Mouse (Mus musculus) CH12.LX (cell line): ENCODE measurements around the gene Nanog. TPM values are rescaled to one million over a fixed set of nuclear protein-coding genes. Genes with fewer than 3 reads are reported as not detected.

ENCODE experiments used
- DNase-seq: peaks from one replicate; pipeline ENCODE4 v3.0.0-alpha.2; 2013; ENCODE audit errors: extremely low read depth
- H3K27ac ChIP-seq: 2 replicates; pipeline ENCODE4 v1.5.1; 2012; ENCODE audit warnings: low read depth, mild to moderate bottlenecking, control low read depth, moderate library complexity; ENCODE audit not compliant: insufficient read depth
- H3K27me3 ChIP-seq: replicated peaks from 2 replicates; pipeline ENCODE3; 2012; ENCODE audit warnings: inconsistent platforms
- H3K36me3 ChIP-seq, 2 experiments: replicated peaks in 1 of 2; 2 replicates each; pipeline versions ENCODE3 to v1.6.1; 2012; ENCODE audit warnings: inconsistent platforms in 1 of 2, low read length in 1 of 2, mild to moderate bottlenecking in 1 of 2, mixed read lengths in 1 of 2, moderate library complexity in 1 of 2; ENCODE audit not compliant: control insufficient read depth in 1 of 2, insufficient read depth in 1 of 2
- H3K4me1 ChIP-seq, 2 experiments: 2 replicates each; pipeline ENCODE4 v1.6.1; 2012; ENCODE audit warnings: inconsistent platforms in 1 of 2, moderate library complexity in 1 of 2; ENCODE audit not compliant: insufficient read depth in 2 of 2, control insufficient read depth in 1 of 2
- H3K4me2 ChIP-seq: 2 replicates; pipeline ENCODE4 v1.6.1; 2012; ENCODE audit warnings: low read depth, mild to moderate bottlenecking, control low read depth; ENCODE audit not compliant: poor library complexity, insufficient read depth, severe bottlenecking
- H3K4me3 ChIP-seq, 3 experiments: fragments of 150-350 bp in 1 of 3; sonication (generic) in 1 of 3; replicated peaks in 1 of 3; 2 replicates each; pipeline versions ENCODE3 to v1.5.1; 2011 to 2012; ENCODE audit warnings: low read depth in 2 of 3, low read length in 2 of 3, mild to moderate bottlenecking in 2 of 3, moderate library complexity in 2 of 3, control low read depth in 1 of 3, improper control_type of control experiment in 1 of 3, inconsistent platforms in 1 of 3, mixed read lengths in 1 of 3; ENCODE audit not compliant: poor library complexity in 1 of 3
- H3K79me2 ChIP-seq: replicated peaks from 2 replicates; pipeline ENCODE4 v1.6.1; 2012; ENCODE audit warnings: mild to moderate bottlenecking, moderate library complexity; ENCODE audit not compliant: control insufficient read depth, poor library complexity, insufficient read depth, severe bottlenecking; ENCODE audit errors: extremely low read depth
- H3K9ac ChIP-seq: 2 replicates; pipeline ENCODE4 v1.6.1; 2012; ENCODE audit warnings: low read depth, mild to moderate bottlenecking, control low read depth, moderate library complexity; ENCODE audit not compliant: insufficient read depth
- H3K9me3 ChIP-seq: replicated peaks from 2 replicates; pipeline ENCODE3; 2012; ENCODE audit warnings: low read length, inconsistent platforms, mixed read lengths
- BHLHE40 ChIP-seq: IDR thresholded peaks from 2 replicates; pipeline ENCODE4 v1.6.1; 2011; ENCODE audit warnings: mild to moderate bottlenecking, low read depth, low read length, improper control_type of control experiment
- CTCF ChIP-seq, 2 experiments: IDR thresholded peaks in 1 of 2; conservative IDR thresholded peaks in 1 of 2; 2 replicates each; pipeline ENCODE4 v1.5.1; 2011 to 2012; ENCODE audit warnings: low read depth in 2 of 2, low read length in 2 of 2, improper control_type of control experiment in 1 of 2, inconsistent platforms in 1 of 2, mild to moderate bottlenecking in 1 of 2, moderate library complexity in 1 of 2
- EP300 ChIP-seq: IDR thresholded peaks from 2 replicates; pipeline ENCODE4 v1.6.1; 2011; ENCODE audit warnings: low read length, improper control_type of control experiment
- ETS1 ChIP-seq: conservative IDR thresholded peaks from 2 replicates; pipeline ENCODE4 v1.6.1; 2012; ENCODE audit warnings: low read depth, mild to moderate bottlenecking, inconsistent platforms, low read length, improper control_type of control experiment, moderate library complexity
- GABPA ChIP-seq: IDR thresholded peaks from 2 replicates; pipeline ENCODE4 v1.6.1; 2012; ENCODE audit warnings: low read depth, low read length, improper control_type of control experiment, inconsistent platforms; ENCODE audit not compliant: insufficient replicate concordance
- IRF4 ChIP-seq: IDR thresholded peaks from 2 replicates; pipeline ENCODE4 v1.6.1; 2014; ENCODE audit warnings: low read depth, mild to moderate bottlenecking, inconsistent platforms, low read length, improper control_type of control experiment
- JUN ChIP-seq: IDR thresholded peaks from 2 replicates; pipeline ENCODE4 v1.6.1; 2011; ENCODE audit warnings: low read depth, mild to moderate bottlenecking, low read length, improper control_type of control experiment, moderate library complexity; ENCODE audit not compliant: insufficient read depth
- KAT2A ChIP-seq: IDR thresholded peaks from 2 replicates; pipeline ENCODE4 v1.6.1; 2012; ENCODE audit warnings: low read length, improper control_type of control experiment, inconsistent platforms; ENCODE audit not compliant: insufficient replicate concordance
- MAZ ChIP-seq: IDR thresholded peaks from 2 replicates; pipeline ENCODE4 v1.6.1; 2012; ENCODE audit warnings: low read depth, mild to moderate bottlenecking, inconsistent platforms, low read length, improper control_type of control experiment, moderate library complexity
- MXI1 ChIP-seq: IDR thresholded peaks from 2 replicates; pipeline ENCODE4 v1.6.1; 2011; ENCODE audit warnings: mild to moderate bottlenecking, low read depth, low read length, improper control_type of control experiment
- POLR2A ChIP-seq: IDR thresholded peaks from 2 replicates; pipeline ENCODE4 v1.6.1; 2011; ENCODE audit warnings: low read depth, mild to moderate bottlenecking, improper control_type of control experiment, low read length
- SIN3A ChIP-seq: IDR thresholded peaks from 2 replicates; pipeline ENCODE4 v1.6.1; 2012; ENCODE audit warnings: low read length, improper control_type of control experiment, inconsistent platforms
- TCF12 ChIP-seq: IDR thresholded peaks from 2 replicates; pipeline ENCODE4 v1.6.1; 2014; ENCODE audit warnings: low read depth, mild to moderate bottlenecking, inconsistent platforms, low read length, improper control_type of control experiment
- UBTF ChIP-seq: IDR thresholded peaks from 2 replicates; pipeline ENCODE4 v1.6.1; 2012; ENCODE audit warnings: low read depth, mild to moderate bottlenecking, inconsistent platforms, low read length, improper control_type of control experiment, moderate library complexity
- USF1 ChIP-seq: IDR thresholded peaks from 2 replicates; pipeline ENCODE4 v1.6.1; 2014; ENCODE audit warnings: low read depth, mild to moderate bottlenecking, inconsistent platforms, low read length, improper control_type of control experiment
- ZC3H11A ChIP-seq: IDR thresholded peaks from 2 replicates; pipeline ENCODE4 v1.6.1; 2012; ENCODE audit warnings: low read depth, mild to moderate bottlenecking, inconsistent platforms, low read length, improper control_type of control experiment
- ZKSCAN1 ChIP-seq: IDR thresholded peaks from 2 replicates; pipeline ENCODE4 v1.6.1; 2012; ENCODE audit warnings: low read depth, inconsistent platforms, low read length, improper control_type of control experiment, borderline replicate concordance
- ZNF384 ChIP-seq: IDR thresholded peaks from 2 replicates; pipeline ENCODE4 v1.6.1; 2012; ENCODE audit warnings: low read depth, low read length, improper control_type of control experiment, inconsistent platforms
- dilution Hi-C: fragments of 300-500 bp; cut with MboI; formaldehyde crosslinking; loops from 2 replicates; pipeline ENCODE4 v1.14.3; 2020; ENCODE audit warnings: low sequenced_read_pairs; ENCODE audit not compliant: extremely low pct_unique_long_range_greater_than_20kb, extremely low pct_ligation_motif_present
- in situ Hi-C: fragments of 300-500 bp; cut with MboI; formaldehyde crosslinking; loops from 3 replicates; pipeline ENCODE4 v1.14.3; 2019; ENCODE audit warnings: low sequenced_read_pairs, low pct_ligation_motif_present, low pct_unique_long_range_greater_than_20kb, mixed read lengths
- polyA plus RNA-seq: library from polyadenylated mRNA; unstranded; fragments of >175 nt; gene quantifications from 2 replicates; pipeline ENCODE4 v1.2.1, GENCODE M21; 2012; ENCODE audit warnings: low read depth; ENCODE audit not compliant: insufficient read length
- total RNA-seq, 2 experiments: library from RNA; depleted of rRNA; stranded (reverse); fragments of 300-350 nt in 1 of 2; fragments of >200 nt in 1 of 2; gene quantifications; 2 replicates each; pipeline ENCODE4 v1.2.3; 2012 to 2014

Nanog gene
- total and polyA plus RNA-seq, 3 experiments: 0.27 TPM; not detected in 2

GRCm38 (mm10) chr6:122758732-122759131 lies 51.4 kb downstream of the Nanog start:
- dilution Hi-C loops (no loop called here), in situ Hi-C loops (no loop called here)
- Histone ChIP-seq H3K4me3 (no peak overlapping the region), H3K9ac (no peak overlapping the region), H3K4me2 (no peak overlapping the region), H3K79me2 (no peaks in the 10 kb centered on the region; the same call in 1 of the 2 replicates), H3K27me3 (no peaks in the 10 kb centered on the region), H3K4me1 (peaks cover 4 to 24% of the 10 kb centered on the region in 2 experiments), H3K36me3 (peaks cover 0 to 17% of the 10 kb centered on the region in 2 experiments), H3K27ac (no peak overlapping the region), H3K9me3 (no peaks in the 10 kb centered on the region)
- peak; percentile 51 for DNase-seq
- TF ChIP-seq CTCF (conservative IDR thresholded peaks at IDR 0.05 in 1 of 2, IDR thresholded peaks at IDR 0.05 in 1 of 2; ENCODE audit: low read depth in 2 of 2, low read length in 2 of 2): no peak
- no peak for TF ChIP-seq GABPA
- TF ChIP-seq BHLHE40: 0 out of 2 replicates have a peak, but pooled peaks have one; percentile 28
- TF ChIP-seq ZC3H11A: no peak
- TF ChIP-seq IRF4: peak; percentile 77; the same call in 1 of the 2 replicates
- TF ChIP-seq ZKSCAN1: no peak
- 0 out of 2 replicates have a peak, but pooled peaks have one; percentile 11 for TF ChIP-seq ETS1
- TF ChIP-seq MXI1: no peak
- no peak for TF ChIP-seq TCF12
- peak; percentile 40; the same call in 1 of the 2 replicates for TF ChIP-seq EP300
- no peak for TF ChIP-seq UBTF
- no peak for TF ChIP-seq JUN

GRCm38 (mm10) chr6:122761011-122761599 lies 53.8 kb downstream of the Nanog start:
- DNase-seq: no peak
- H3K36me3 ChIP-seq: peaks cover 0 to 26% of the 10 kb centered on the region in 2 experiments
- peak overlapping the region; percentile 55 for H3K4me2 ChIP-seq
- in situ Hi-C loops: no loop called here
- H3K9ac ChIP-seq: peak overlapping the region; percentile 32
- H3K4me3 ChIP-seq: peak overlapping the region in 2 of 3 experiments; percentile 54
- no peaks in the 10 kb centered on the region for H3K27me3 ChIP-seq
- H3K79me2 ChIP-seq: no peaks in the 10 kb centered on the region; the same call in 1 of the 2 replicates
- no peaks in the 10 kb centered on the region for H3K9me3 ChIP-seq
- peaks cover 4 to 21% of the 10 kb centered on the region in 2 experiments for H3K4me1 ChIP-seq
- TF ChIP-seq SIN3A (0 out of 2 replicates have a peak, but pooled peaks have one; percentile 19), ZNF384 (peak; percentile 58; the same call in 1 of the 2 replicates), MAZ (no peak), EP300 (no peak), KAT2A (no peak), USF1 (no peak), POLR2A (peak; percentile 40; the same call in 1 of the 2 replicates)
- no peak overlapping the region for H3K27ac ChIP-seq
- dilution Hi-C loops: no loop called here
